ENCODE assay signal across 16 mouse cellular contexts in genomic region chr17:14846880-14847279, GRCm38 (mm10).
DNase-seq lines count a peak whose midpoint lies in the region; ATAC-seq lines count a peak whose summit lies in the region.
"Had no signal": no experiment of that assay in that cellular context is flagged by ENCODE, and none has a peak within 500 bp of the region (broad histone marks: within the 10 kb centered on the region; RNA-seq: fewer than 3 reads in every experiment).

No protein-coding gene starts in this region.

- no peak for ATAC-seq in heart, embryonic 12.5 days (ENCODE audit: insufficient number of reproducible peaks, low FRiP score)
- ATAC-seq: hindbrain, embryonic 16.5 days had no signal

- WGBS in heart, embryonic 12.5 days: 58% methylated on average over 5 of the region's 5 CpGs

- H3K4me2 ChIP-seq in heart, embryonic 12.5 days: no peak overlapping the region
- H3K4me2 ChIP-seq: forebrain, embryonic 12.5 days; heart, embryonic 13.5 days; liver, embryonic 15.5 days; midbrain, embryonic 12.5 days had no signal

- H3K27ac ChIP-seq in heart, embryonic 12.5 days (ENCODE audit: poor library complexity, severe bottlenecking): no peak overlapping the region
- H3K27ac ChIP-seq: forebrain, embryonic 12.5 days; heart, embryonic 13.5 days; layer of hippocampus, adult 2 months; liver, embryonic 15.5 days; midbrain, embryonic 12.5 days had no signal

- H3K9ac ChIP-seq in heart, embryonic 12.5 days: no peak overlapping the region
- H3K9ac ChIP-seq: forebrain, embryonic 12.5 days; heart, embryonic 13.5 days; liver, embryonic 15.5 days; midbrain, embryonic 12.5 days had no signal

- H3K4me1 ChIP-seq in heart, embryonic 12.5 days (replicated peaks): no peaks in the 10 kb centered on the region
- H3K4me1 ChIP-seq: forebrain, embryonic 12.5 days; heart, embryonic 13.5 days; liver, embryonic 15.5 days; midbrain, embryonic 12.5 days had no signal

- H3K9me3 ChIP-seq in heart, embryonic 12.5 days (replicated peaks): no peaks in the 10 kb centered on the region
- H3K9me3 ChIP-seq: forebrain, embryonic 12.5 days; heart, embryonic 13.5 days; liver, embryonic 15.5 days; midbrain, embryonic 12.5 days had no signal

- intact Hi-C loops in gastrocnemius, postnatal 36 days (cut with DNase I): no loop called here

- peak; percentile 13 for DNase-seq in heart, adult 8-10 months (ENCODE audit: low spot score)
- DNase-seq in urinary bladder, postnatal 36 days (ENCODE audit: low spot score in 2 of 2): peak; percentile 14 to 21
- DNase-seq in urinary bladder, postnatal 10 days (ENCODE audit: low spot score): no peak
- peak; percentile 35 to 52 for DNase-seq in gastrocnemius, postnatal 36 days
- DNase-seq in layer of hippocampus, postnatal 36 days: no peak
- DNase-seq in ovary, postnatal 14 days (ENCODE audit: low spot score): no peak
- DNase-seq in embryo, embryonic 9.5 days (ENCODE audit: extremely low spot score): no peak
- DNase-seq: cerebellum, adult 9-10 months had no signal

- H3K4me3 ChIP-seq in heart, embryonic 12.5 days: no peak overlapping the region
- H3K4me3 ChIP-seq: forebrain, embryonic 12.5 days; heart, embryonic 13.5 days; layer of hippocampus, adult 2 months; liver, embryonic 15.5 days; midbrain, embryonic 12.5 days had no signal

- H3K36me3 ChIP-seq in heart, embryonic 12.5 days: no peaks in the 10 kb centered on the region
- H3K36me3 ChIP-seq: forebrain, embryonic 12.5 days; heart, embryonic 13.5 days; liver, embryonic 15.5 days; midbrain, embryonic 12.5 days had no signal

- no peaks in the 10 kb centered on the region for H3K27me3 ChIP-seq in heart, embryonic 12.5 days (replicated peaks)
- H3K27me3 ChIP-seq: CH12.LX; forebrain, embryonic 12.5 days; heart, embryonic 13.5 days; liver, embryonic 15.5 days; midbrain, embryonic 12.5 days had no signal

Comparison
In these comparisons a context has a peak if more than half of its experiments do, and no peak if none do; other contexts are left out.
1. DNase-seq: peak in heart, adult 8-10 months (single experiment), urinary bladder, postnatal 36 days (2 of 2) and gastrocnemius, postnatal 36 days (2 of 2); none in urinary bladder, postnatal 10 days (single experiment), layer of hippocampus, postnatal 36 days (0 of 2), ovary, postnatal 14 days (single experiment) and embryo, embryonic 9.5 days (single experiment).